ENCODE assay signal across 9 mouse cellular contexts in genomic region chr1:91365816-91366214, GRCm38 (mm10). TPM values are rescaled to one million over a fixed set of nuclear protein-coding genes. Genes with fewer than 3 reads are reported as not detected.
DNase-seq lines count a peak whose midpoint lies in the region; ATAC-seq and TF ChIP-seq lines count a peak whose summit lies in the region.
"Had no signal": no experiment of that assay in that cellular context is flagged by ENCODE, and none has a peak within 500 bp of the region (broad histone marks: within the 10 kb centered on the region; RNA-seq: fewer than 3 reads in every experiment).

No protein-coding gene starts in this region.

- peak overlapping the region; percentile 47 for H3K4me3 ChIP-seq in heart, embryonic 14.5 days (ENCODE audit: control insufficient read depth in 1 of 2, insufficient read depth in 1 of 2, low read depth in 1 of 2, low read length in 2 of 2)
- peak overlapping the region; percentile 50 for H3K4me3 ChIP-seq in bone marrow macrophage, adult 2 months (ENCODE audit: insufficient read depth, low read length)
- H3K4me3 ChIP-seq in hindbrain, postnatal 0 days (ENCODE audit: low read length), result peak overlapping the region; percentile 31
- H3K4me3 ChIP-seq in midbrain, embryonic 13.5 days (replicated peaks), result peak overlapping the region; percentile 41

- TF ChIP-seq POLR2A in bone marrow macrophage, adult 2 months (IDR thresholded peaks at IDR 0.05; ENCODE audit: borderline replicate concordance, low read depth, low read length), result no peak

- WGBS in heart, embryonic 14.5 days, result 29% methylated on average over 8 of the region's 8 CpGs
- WGBS in hindbrain, postnatal 0 days, result 30% methylated on average over 8 of the region's 8 CpGs
- 27% methylated on average over 8 of the region's 8 CpGs for WGBS in midbrain, embryonic 13.5 days

- H3K36me3 ChIP-seq in heart, embryonic 14.5 days (ENCODE audit: control insufficient read depth, insufficient read depth, low read length), result peaks cover 32% of the 10 kb centered on the region
- H3K36me3 ChIP-seq in hindbrain, postnatal 0 days (ENCODE audit: insufficient read depth, low read length), result no peaks in the 10 kb centered on the region
- peaks cover 16% of the 10 kb centered on the region for H3K36me3 ChIP-seq in midbrain, embryonic 13.5 days

- H3K9ac ChIP-seq in heart, embryonic 14.5 days (ENCODE audit: low read length), result peak overlapping the region; percentile 71; the same call in 1 of the 2 replicates
- H3K9ac ChIP-seq in hindbrain, postnatal 0 days (replicated peaks; ENCODE audit: low read length), result peak overlapping the region; percentile 43; the same call in 1 of the 2 replicates
- peak overlapping the region; percentile 62; the same call in 1 of the 2 replicates for H3K9ac ChIP-seq in midbrain, embryonic 13.5 days (replicated peaks)

- H3K4me2 ChIP-seq in heart, embryonic 14.5 days (ENCODE audit: low read length), result peak overlapping the region; percentile 87
- peak overlapping the region; percentile 61 for H3K4me2 ChIP-seq in hindbrain, postnatal 0 days (ENCODE audit: low read depth, low read length)
- peak overlapping the region; percentile 66 for H3K4me2 ChIP-seq in midbrain, embryonic 13.5 days (replicated peaks)

- no peak for TF ChIP-seq CTCF in bone marrow macrophage, adult 2 months (IDR thresholded peaks at IDR 0.05; ENCODE audit: low read depth, low read length)
- no peak for TF ChIP-seq CTCF in hindbrain, postnatal 0 days (IDR thresholded peaks at IDR 0.05; ENCODE audit: low read depth)

- no peak for DNase-seq in heart, postnatal 25 days (ENCODE audit: low spot score)
- DNase-seq in hindbrain, postnatal 0 days (ENCODE audit: low spot score), result no peak
- DNase-seq in left cerebral cortex, postnatal 14 days (ENCODE audit: low spot score in 2 of 2), result no peak
- DNase-seq in frontal cortex, postnatal 36 days (ENCODE audit: low spot score in 2 of 2), result no peak
- no peak for DNase-seq in natural killer cell, adult 2 months (ENCODE audit: low spot score in 2 of 2)

- ATAC-seq in heart, embryonic 14.5 days (ENCODE audit: insufficient number of reproducible peaks, insufficient read depth, low FRiP score, low read depth), result no peak
- ATAC-seq in hindbrain, postnatal 0 days, result no peak
- peak; percentile 7; the same call in 1 of the 2 replicates for ATAC-seq in midbrain, embryonic 13.5 days

- intact Hi-C loops in heart, postnatal 25 days (cut with DNase I), result loop anchor here (5.0 kb wide), 1 partner anchor 116 kb away; no protein-coding TSS in a partner anchor
- intact Hi-C loops in left cerebral cortex, postnatal 14 days (cut with DNase I), result no loop called here

- no peak overlapping the region for H3K27ac ChIP-seq in heart, embryonic 14.5 days (replicated peaks in 1 of 2; ENCODE audit: control insufficient read depth in 1 of 2, insufficient read depth in 1 of 2, low read depth in 2 of 2, low read length in 2 of 2)
- H3K27ac ChIP-seq in bone marrow macrophage, adult 2 months (ENCODE audit: insufficient read depth, low read depth, low read length), result no peak overlapping the region
- no peak overlapping the region for H3K27ac ChIP-seq in hindbrain, postnatal 0 days
- H3K27ac ChIP-seq in midbrain, embryonic 13.5 days, result no peak overlapping the region

- peaks cover 15% of the 10 kb centered on the region; the same call in 1 of the 2 replicates for H3K9me3 ChIP-seq in heart, embryonic 14.5 days (ENCODE audit: control insufficient read depth, low read length)
- no peaks in the 10 kb centered on the region for H3K9me3 ChIP-seq in hindbrain, postnatal 0 days (ENCODE audit: low read length)
- H3K9me3 ChIP-seq in midbrain, embryonic 13.5 days, result 0 out of 2 replicates have a peak, but pooled peaks cover 8% of the 10 kb centered on the region

- H3K27me3 ChIP-seq in heart, embryonic 14.5 days (ENCODE audit: control insufficient read depth, insufficient read depth, low read length), result no peaks in the 10 kb centered on the region; the same call in 1 of the 2 replicates
- no peaks in the 10 kb centered on the region for H3K27me3 ChIP-seq in hindbrain, postnatal 0 days (ENCODE audit: insufficient read depth, low read length)
- H3K27me3 ChIP-seq in midbrain, embryonic 13.5 days, result peaks cover 33% of the 10 kb centered on the region

- peaks cover 8 to 14% of the 10 kb centered on the region in 2 experiments for H3K4me1 ChIP-seq in heart, embryonic 14.5 days (ENCODE audit: control insufficient read depth in 2 of 2, insufficient read depth in 2 of 2, low read length in 2 of 2)
- H3K4me1 ChIP-seq in bone marrow macrophage, adult 2 months (ENCODE audit: control insufficient read depth, insufficient read depth, low read length), result peaks cover 2% of the 10 kb centered on the region; the same call in 1 of the 2 replicates
- peaks cover 6% of the 10 kb centered on the region; the same call in 1 of the 2 replicates for H3K4me1 ChIP-seq in hindbrain, postnatal 0 days (ENCODE audit: insufficient read depth, low read length)
- peaks cover 9% of the 10 kb centered on the region for H3K4me1 ChIP-seq in midbrain, embryonic 13.5 days (replicated peaks)

RNA-seq across cellular contexts. Expression of gene Erfe, which starts 0.4 kb away (rescaled TPM):
- polyA plus RNA-seq in heart, embryonic 14.5 days (2014; fragmentation: Nextera tagmentation; extraction: Ambion mirVana), result 0.63 and 2.5 TPM in 2 replicates
- under 1 TPM in 1 of 2 experiments, not detected in 1; 0.26 TPM for total RNA-seq in heart, postnatal 25 days (2021)
- not detected in 2 replicates for polyA plus RNA-seq in bone marrow macrophage, adult 2 months (2012; ENCODE audit: insufficient read depth, insufficient read length, missing spikeins)
- 0.25 and 0.42 TPM in 2 replicates for total RNA-seq in hindbrain, postnatal 0 days (2014; rRNA removed)
- 0.15 and 0.19 TPM in 2 replicates for polyA plus RNA-seq in hindbrain, postnatal 0 days (2015; fragmentation: Nextera tagmentation; extraction: Ambion mirVana)
- polyA plus RNA-seq in midbrain, embryonic 13.5 days (2015; fragmentation: Nextera tagmentation; extraction: Ambion mirVana), result 0.24 and 0.55 TPM in 2 replicates
- total RNA-seq in left cerebral cortex, postnatal 14 days (2021), result under 1 TPM; 0.15 to 0.34 TPM
- polyA plus RNA-seq: CD4-positive, CD25-positive, alpha-beta regulatory T cell, adult 4 months had no signal

RNA-seq across cellular contexts. Expression of gene Klhl30, which starts 15.0 kb away (rescaled TPM):
- 61.8 and 63.4 TPM in 2 replicates for polyA plus RNA-seq in heart, embryonic 14.5 days (2014; fragmentation: Nextera tagmentation; extraction: Ambion mirVana)
- total RNA-seq in heart, postnatal 25 days (2021), result 10 to 100 TPM; 46.3 to 52.0 TPM
- polyA plus RNA-seq in bone marrow macrophage, adult 2 months (2012; ENCODE audit: insufficient read depth, insufficient read length, missing spikeins), result not detected in 2 replicates
- 0.31 and 0.79 TPM in 2 replicates for total RNA-seq in hindbrain, postnatal 0 days (2014; rRNA removed)
- polyA plus RNA-seq in hindbrain, postnatal 0 days (2015; fragmentation: Nextera tagmentation; extraction: Ambion mirVana), result 0.25 and 0.29 TPM in 2 replicates
- 0.07 TPM in 1 of 2 replicates, not detected in the other for polyA plus RNA-seq in midbrain, embryonic 13.5 days (2015; fragmentation: Nextera tagmentation; extraction: Ambion mirVana)
- total RNA-seq in left cerebral cortex, postnatal 14 days (2021), result under 1 TPM in 1 of 2 experiments, not detected in 1; 0.11 TPM
- polyA plus RNA-seq: CD4-positive, CD25-positive, alpha-beta regulatory T cell, adult 4 months had no signal

RNA-seq across cellular contexts. Expression of gene Ilkap, which starts 32.8 kb away (rescaled TPM):
- polyA plus RNA-seq in heart, embryonic 14.5 days (2014; fragmentation: Nextera tagmentation; extraction: Ambion mirVana), result 98.5 and 108 TPM in 2 replicates
- total RNA-seq in heart, postnatal 25 days (2021), result 10 to 100 TPM; 41.3 to 48.1 TPM
- polyA plus RNA-seq in bone marrow macrophage, adult 2 months (2012; ENCODE audit: insufficient read depth, insufficient read length, missing spikeins), result 50.3 and 61.1 TPM in 2 replicates
- total RNA-seq in hindbrain, postnatal 0 days (2014; rRNA removed), result 66.7 and 66.9 TPM in 2 replicates
- polyA plus RNA-seq in hindbrain, postnatal 0 days (2015; fragmentation: Nextera tagmentation; extraction: Ambion mirVana), result 119 and 120 TPM in 2 replicates
- 148 and 155 TPM in 2 replicates for polyA plus RNA-seq in midbrain, embryonic 13.5 days (2015; fragmentation: Nextera tagmentation; extraction: Ambion mirVana)
- total RNA-seq in left cerebral cortex, postnatal 14 days (2021), result 10 to 100 TPM; 49.9 to 56.0 TPM

RNA-seq across cellular contexts. Expression of gene Espnl, which starts 43.9 kb away (rescaled TPM):
- 0.12 TPM in 1 of 2 replicates, not detected in the other for polyA plus RNA-seq in heart, embryonic 14.5 days (2014; fragmentation: Nextera tagmentation; extraction: Ambion mirVana)
- under 1 TPM in 1 of 2 experiments, not detected in 1; 0.05 TPM for total RNA-seq in heart, postnatal 25 days (2021)
- not detected in 2 replicates for polyA plus RNA-seq in bone marrow macrophage, adult 2 months (2012; ENCODE audit: insufficient read depth, insufficient read length, missing spikeins)
- total RNA-seq in hindbrain, postnatal 0 days (2014; rRNA removed), result 0.07 and 0.26 TPM in 2 replicates
- 0.10 and 0.25 TPM in 2 replicates for polyA plus RNA-seq in hindbrain, postnatal 0 days (2015; fragmentation: Nextera tagmentation; extraction: Ambion mirVana)
- 0.15 and 0.21 TPM in 2 replicates for polyA plus RNA-seq in midbrain, embryonic 13.5 days (2015; fragmentation: Nextera tagmentation; extraction: Ambion mirVana)
- total RNA-seq in left cerebral cortex, postnatal 14 days (2021), result under 1 TPM; 0.13 to 0.15 TPM
- polyA plus RNA-seq: CD4-positive, CD25-positive, alpha-beta regulatory T cell, adult 4 months had no signal

RNA-seq across cellular contexts. Expression of gene Hes6, which starts 48.0 kb away (rescaled TPM):
- 67.3 and 71.4 TPM in 2 replicates for polyA plus RNA-seq in heart, embryonic 14.5 days (2014; fragmentation: Nextera tagmentation; extraction: Ambion mirVana)
- 10 to 100 TPM; 16.6 to 18.3 TPM for total RNA-seq in heart, postnatal 25 days (2021)
- polyA plus RNA-seq in bone marrow macrophage, adult 2 months (2012; ENCODE audit: insufficient read depth, insufficient read length, missing spikeins), result 25.3 and 28.7 TPM in 2 replicates
- total RNA-seq in hindbrain, postnatal 0 days (2014; rRNA removed), result 154 and 160 TPM in 2 replicates
- 129 and 131 TPM in 2 replicates for polyA plus RNA-seq in hindbrain, postnatal 0 days (2015; fragmentation: Nextera tagmentation; extraction: Ambion mirVana)
- polyA plus RNA-seq in midbrain, embryonic 13.5 days (2015; fragmentation: Nextera tagmentation; extraction: Ambion mirVana), result 316 and 357 TPM in 2 replicates
- 10 to 100 TPM; 16.5 to 21.0 TPM for total RNA-seq in left cerebral cortex, postnatal 14 days (2021)

Comparison
In these comparisons a context has a peak if more than half of its experiments do, and no peak if none do; other contexts are left out.
1. RNA of gene Klhl30, which starts 15.0 kb away (polyA plus RNA-seq): 61.8 to 63.4 TPM in heart, embryonic 14.5 days; 0.25 to 0.29 TPM in hindbrain, postnatal 0 days, 0.07 TPM in midbrain, embryonic 13.5 days and not detected in bone marrow macrophage, adult 2 months; every median in the first group is over 10 times any median in the second.
2. Peak in every context shown above with its lines, with median percentiles within 50 percentile points of each other: H3K4me2 ChIP-seq, H3K4me3 ChIP-seq and H3K9ac ChIP-seq.